Mouse (Mus musculus) gastrocnemius, adult 2 months (tissue): Measurements from ENCODE around the gene Nasp. TPM values are rescaled to one million over a fixed set of nuclear protein-coding genes. Genes with fewer than 3 reads are reported as not detected.
"Not testable (repeated sequence)": the region's sequence is repeated elsewhere in the genome, so short reads cannot be mapped to it uniquely, and the experiment has no call there.

Source experiments
- DNase-seq: peaks from one replicate; pipeline ENCODE4 v3.0.0; 2022
- H3K27ac ChIP-seq: fragments of 200-600 bp; 2 replicates; pipeline ENCODE4 v1.8.1; 2022; ENCODE audit warnings: mild to moderate bottlenecking
- H3K4me3 ChIP-seq: fragments of 200-600 bp; 2 replicates; pipeline ENCODE4 v1.8.1; 2022; ENCODE audit warnings: mild to moderate bottlenecking, moderate library complexity
- CTCF ChIP-seq: fragments of 200-600 bp; IDR thresholded peaks from 2 replicates; pipeline ENCODE4 v1.8.1; 2022; ENCODE audit warnings: antibody characterized with exemption, mild to moderate bottlenecking, moderate library complexity
- intact Hi-C: fragments of 180-260 bp; cut with DNase I; formaldehyde crosslinking; loops from one replicate; pipeline ENCODE4 v1.15.1; 2025
- long read RNA-seq, 2 experiments: library from polyadenylated mRNA; stranded (forward); transcript quantifications; one replicate each; pipeline ENCODE4 v2.0.0; 2021
- total RNA-seq, 2 experiments: library from RNA; stranded (reverse); gene quantifications; 2 replicates each; pipeline ENCODE4 v1.2.3; 2021

Gene Nasp
- 10 to 100 TPM; 11.5 to 11.8 TPM for total RNA-seq
- long read RNA-seq, experiment 1, partial matches to known transcripts, result 0 of 1 reads
- long read RNA-seq, experiment 1, other reads (novel, unspliced or antisense), result 0 of 1 reads
- long read RNA-seq, experiment 2, partial matches to known transcripts, result 1 of 6 reads
- long read RNA-seq, experiment 2, other reads (novel, unspliced or antisense), result 2 of 6 reads

DNA sequence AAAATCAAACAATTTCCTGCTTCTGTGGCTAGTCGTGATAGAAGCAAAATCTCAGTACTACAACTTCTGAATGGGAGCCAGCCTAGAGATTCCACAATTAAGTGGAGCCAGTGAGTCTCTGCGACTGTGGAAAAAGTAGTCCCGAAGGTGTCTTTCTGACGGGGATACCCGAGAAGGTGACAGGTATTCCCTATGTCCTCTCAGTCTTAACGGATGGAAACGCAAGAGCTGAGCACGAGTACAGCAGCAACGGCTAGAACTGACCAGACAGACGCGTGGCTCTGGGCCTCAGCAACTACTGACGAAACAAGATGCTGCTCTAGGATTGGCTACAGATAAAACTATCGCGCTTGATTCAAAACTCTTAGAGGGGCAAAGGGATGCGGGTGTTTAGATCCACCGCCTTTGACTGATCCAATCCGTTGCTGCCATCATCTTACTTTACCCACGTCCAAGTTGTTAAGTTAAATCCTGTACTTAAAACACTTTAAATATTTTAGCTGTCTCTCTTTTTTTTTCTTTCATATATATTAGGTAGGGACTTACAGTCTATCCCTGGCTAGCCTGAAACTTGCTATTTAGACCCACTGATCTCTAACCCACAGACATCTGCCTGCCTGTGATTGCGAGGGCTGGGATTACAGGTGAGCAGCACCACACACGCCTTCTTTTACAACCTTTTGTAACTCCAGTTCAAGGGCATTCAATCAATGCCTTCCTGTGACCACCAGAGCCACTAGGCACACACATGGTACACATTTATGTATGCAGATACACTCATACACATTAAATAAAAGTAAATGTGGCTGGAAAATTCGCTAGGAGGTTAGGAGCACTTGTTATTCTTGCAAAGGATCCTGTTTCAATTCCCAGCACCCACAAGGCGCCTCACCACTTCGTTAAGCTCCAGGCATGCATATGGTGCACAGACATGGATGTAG lies at the start of gene Nasp:
TSS of gene Nasp (minus strand) at position 220 of the 941 bp plus-strand sequence.
- peak within 1 kb of the TSS; percentile 93 for H3K4me3 ChIP-seq
- DNase-seq, result peak; percentile 83
- TF ChIP-seq CTCF, result no peak
- H3K27ac ChIP-seq, result peak within 1 kb of the TSS; percentile 87
- intact Hi-C loops, result no loop called here

DNA sequence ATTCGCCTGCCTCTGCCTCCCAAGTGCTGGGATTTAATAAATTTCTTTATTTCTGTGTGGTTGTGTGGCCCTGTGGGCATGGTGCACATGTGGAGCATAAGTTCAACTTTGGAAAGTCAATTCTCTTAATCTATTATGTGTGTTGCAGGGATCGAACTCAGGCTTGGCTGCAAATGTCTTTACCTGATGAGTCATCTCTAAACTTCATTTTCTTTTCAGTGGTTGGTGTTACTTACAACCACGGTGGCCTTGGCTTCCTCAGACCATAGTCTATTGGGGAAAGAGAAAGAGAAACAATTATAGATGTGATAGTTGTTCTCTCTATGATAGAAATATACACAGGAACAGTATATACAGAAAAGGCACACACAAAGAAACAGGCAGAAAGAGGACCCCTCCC lies 48.3 kb upstream of the Nasp start:
- no peak for TF ChIP-seq CTCF
- no peak overlapping the region for H3K4me3 ChIP-seq
- no peak for DNase-seq
- intact Hi-C loops, result no loop called here
- no peak overlapping the region for H3K27ac ChIP-seq

DNA sequence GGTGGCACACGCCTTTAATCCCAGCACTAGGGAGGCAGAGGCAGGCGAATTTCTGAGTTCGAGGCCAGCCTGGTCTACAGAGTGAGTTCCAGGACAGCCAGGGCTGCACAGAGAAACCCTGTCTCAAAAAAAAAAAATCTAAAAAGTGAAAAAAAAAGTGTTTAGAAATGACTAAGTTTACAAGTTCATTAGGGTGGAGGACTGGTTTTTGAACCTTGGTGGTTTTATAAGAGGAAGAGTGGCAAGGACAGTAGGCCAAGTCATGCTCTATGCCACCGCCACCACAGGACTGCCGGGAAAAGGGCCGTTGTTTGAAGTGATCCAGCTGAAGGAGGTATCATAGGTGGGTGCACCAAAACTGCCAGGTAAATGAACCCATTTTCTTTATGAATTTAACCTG lies 47.0 kb upstream of the Nasp start:
- H3K4me3 ChIP-seq, H3K27ac ChIP-seq, DNase-seq, intact Hi-C loops: not testable (repeated sequence)

DNA sequence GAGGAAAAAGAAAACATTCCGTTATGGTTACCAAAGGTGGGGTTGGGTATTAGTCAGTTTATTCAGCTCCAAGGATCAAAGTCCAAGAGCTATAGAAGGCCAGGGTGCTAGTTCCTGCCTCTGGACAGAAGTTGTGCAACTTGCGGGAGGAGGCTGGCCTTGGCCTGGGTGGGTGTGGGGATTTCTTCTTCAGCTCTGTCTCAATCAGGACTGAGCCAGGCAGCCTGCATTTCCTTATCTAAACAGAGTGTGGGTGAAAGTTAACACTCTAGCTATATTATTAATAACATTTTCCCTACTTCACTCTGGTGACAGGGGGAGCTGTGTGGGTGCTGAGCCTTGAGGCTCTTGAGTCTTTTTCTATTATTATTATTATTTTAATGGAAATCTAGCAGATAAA lies 45.0 kb upstream of the Nasp start:
- H3K27ac ChIP-seq, result no peak overlapping the region
- H3K4me3 ChIP-seq, result no peak overlapping the region
- intact Hi-C loops, result no loop called here
- no peak for DNase-seq
- no peak for TF ChIP-seq CTCF

DNA sequence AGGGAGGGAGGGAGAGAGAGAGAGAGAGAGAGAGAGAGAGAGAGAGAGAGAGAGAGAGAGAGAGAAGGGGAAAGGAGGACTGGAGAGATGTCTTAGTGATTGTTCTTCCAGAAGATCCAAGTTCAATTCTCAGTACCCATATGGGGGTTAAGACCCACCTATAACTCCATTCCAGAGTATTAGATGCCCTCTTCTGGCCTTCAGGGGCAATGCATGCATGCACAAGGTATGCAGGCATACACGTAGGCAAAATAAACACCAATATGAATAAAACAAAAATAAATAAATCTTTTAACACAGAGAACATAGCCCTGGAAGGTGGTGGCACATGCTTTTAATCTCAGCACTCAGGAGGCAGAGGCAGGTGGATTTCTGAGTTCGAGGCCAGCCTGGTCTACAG lies 41.5 kb upstream of the Nasp start:
- no peak for DNase-seq
- peak; percentile 55 for TF ChIP-seq CTCF
- intact Hi-C loops, result no loop called here

DNA sequence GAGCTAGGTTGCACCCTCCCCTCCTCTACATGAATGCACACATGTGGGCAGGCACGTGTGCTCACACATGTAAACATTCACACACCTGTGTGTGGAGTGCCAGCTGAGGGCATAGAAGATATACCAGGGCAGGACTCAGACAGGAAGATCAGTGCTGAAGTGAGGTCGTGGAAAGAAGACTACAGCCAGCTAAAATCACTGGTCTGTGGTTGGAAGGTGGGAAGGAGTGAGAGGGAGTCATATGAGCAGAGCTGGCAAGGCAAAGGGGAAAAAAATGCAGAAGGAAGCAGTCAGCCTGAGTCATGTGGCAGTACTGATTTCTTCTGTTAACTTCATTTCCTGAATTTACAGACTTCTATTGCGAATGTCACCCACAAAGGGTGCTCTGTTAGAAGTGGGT lies 40.4 kb upstream of the Nasp start:
- no peak for TF ChIP-seq CTCF
- no peak overlapping the region for H3K4me3 ChIP-seq
- DNase-seq, result no peak
- peak overlapping the region; percentile 46 for H3K27ac ChIP-seq
- intact Hi-C loops, result no loop called here

More for the DNA sequence above, 41.5 kb upstream of the Nasp start:
- no peak overlapping the region for H3K4me3 ChIP-seq
- no peak overlapping the region for H3K27ac ChIP-seq

DNA sequence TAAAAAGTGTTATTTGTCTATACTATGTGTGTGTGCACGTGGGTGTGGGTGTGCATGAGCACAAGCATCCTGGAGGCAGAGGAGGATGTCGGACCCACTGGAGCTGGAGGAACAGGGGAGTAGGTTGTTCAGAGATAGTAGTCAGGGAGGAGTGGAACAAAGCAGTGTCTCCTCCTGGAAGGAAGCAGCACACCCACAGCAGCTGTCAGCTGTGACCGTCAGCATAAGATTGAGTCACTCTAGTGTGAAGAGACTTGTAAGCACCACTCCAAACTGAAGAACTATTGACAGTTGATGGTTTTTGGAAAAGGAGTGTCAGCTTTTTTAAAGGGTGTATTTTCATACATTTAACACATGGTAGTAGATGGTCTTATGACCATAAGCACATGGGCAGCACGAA lies 38.9 kb upstream of the Nasp start:
- no peak for TF ChIP-seq CTCF
- no peak for DNase-seq
- intact Hi-C loops, result no loop called here
- H3K4me3 ChIP-seq, result no peak overlapping the region
- H3K27ac ChIP-seq, result no peak overlapping the region

DNA sequence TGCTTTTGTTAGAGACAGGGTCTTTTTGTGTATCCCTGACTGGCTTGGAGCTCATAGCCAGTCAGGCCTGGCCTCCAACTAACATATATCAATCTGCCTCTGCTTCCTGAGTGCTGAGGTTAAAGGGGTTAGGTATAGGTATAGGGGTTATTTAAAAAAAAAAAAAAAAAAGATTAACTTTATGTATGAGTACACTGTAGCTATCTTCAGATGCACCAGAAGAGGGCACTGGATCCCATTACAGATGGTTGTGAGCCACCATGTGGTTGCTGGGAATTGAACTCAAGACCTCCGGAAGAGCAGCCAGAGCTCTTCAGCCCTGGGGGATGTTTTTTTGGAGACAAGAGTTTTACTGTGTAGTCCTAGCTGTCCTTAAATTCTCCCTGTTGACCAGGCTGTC lies 34.3 kb upstream of the Nasp start:
- H3K27ac ChIP-seq, result no peak overlapping the region
- intact Hi-C loops, result no loop called here
- no peak overlapping the region for H3K4me3 ChIP-seq
- TF ChIP-seq CTCF, result no peak
- no peak for DNase-seq

DNA sequence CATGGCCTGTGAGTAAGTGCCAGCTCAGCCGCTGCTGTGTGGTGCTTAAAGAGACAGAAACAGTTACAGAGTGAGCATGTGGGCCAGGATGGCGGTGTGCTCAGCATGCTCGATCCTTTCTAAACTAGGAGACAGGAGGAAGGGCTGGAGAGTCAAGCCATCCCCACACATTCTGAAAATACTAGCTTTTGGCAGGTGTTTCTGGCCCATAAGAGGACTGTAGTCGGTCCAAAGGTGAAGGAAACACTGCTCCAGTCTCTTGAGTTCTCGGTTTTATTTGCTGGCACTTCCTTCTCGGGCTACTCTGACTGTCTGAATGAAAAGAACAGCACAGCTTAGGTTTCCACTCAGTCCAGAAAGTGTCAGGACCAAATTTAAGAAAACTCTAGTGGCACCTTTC lies 33.1 kb upstream of the Nasp start:
- intact Hi-C loops, result no loop called here
- no peak for DNase-seq
- H3K4me3 ChIP-seq, result no peak overlapping the region
- no peak overlapping the region for H3K27ac ChIP-seq
- TF ChIP-seq CTCF, result no peak

DNA sequence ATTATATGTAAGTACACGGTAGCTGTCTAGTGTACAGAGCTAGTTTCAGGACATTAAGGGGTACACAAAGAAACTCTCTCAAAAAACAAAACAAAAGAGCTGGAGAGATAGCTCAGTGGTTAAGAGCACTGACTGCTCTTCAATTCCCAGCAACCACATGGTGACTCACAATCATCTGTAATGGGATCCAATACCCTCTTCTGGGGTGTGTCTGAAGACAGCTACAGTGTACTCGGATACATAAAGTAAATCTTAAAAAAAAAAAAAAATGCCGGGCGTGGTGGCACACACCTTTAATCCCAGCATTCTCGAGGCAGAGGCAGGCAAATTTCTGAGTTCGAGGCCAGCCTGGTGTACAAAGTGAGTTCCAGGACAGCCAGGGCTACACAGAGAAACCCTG lies 32.2 kb upstream of the Nasp start:
- H3K4me3 ChIP-seq, H3K27ac ChIP-seq, intact Hi-C loops, DNase-seq: not testable (repeated sequence)

DNA sequence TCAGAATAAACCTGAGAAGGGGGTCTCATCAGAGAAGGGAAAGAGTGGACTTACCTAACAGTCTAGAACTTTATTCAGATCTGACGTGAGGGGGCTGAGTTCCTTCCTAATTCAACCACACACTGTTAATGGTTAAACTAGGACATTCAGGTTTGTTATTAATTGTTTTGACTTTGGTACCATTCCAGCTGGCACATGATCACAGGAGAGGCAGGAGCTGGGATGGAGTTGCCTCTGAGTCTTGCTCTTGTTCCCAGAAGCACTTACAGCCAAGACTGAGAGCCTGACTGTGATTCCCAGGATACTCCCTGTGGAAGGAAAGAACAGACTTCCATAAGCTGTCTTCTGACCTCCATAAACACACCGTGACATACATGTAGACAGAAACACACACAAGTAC lies 31.7 kb upstream of the Nasp start:
- DNase-seq, result no peak
- H3K27ac ChIP-seq, result no peak overlapping the region
- no peak for TF ChIP-seq CTCF
- H3K4me3 ChIP-seq, result no peak overlapping the region
- intact Hi-C loops, result no loop called here

DNA sequence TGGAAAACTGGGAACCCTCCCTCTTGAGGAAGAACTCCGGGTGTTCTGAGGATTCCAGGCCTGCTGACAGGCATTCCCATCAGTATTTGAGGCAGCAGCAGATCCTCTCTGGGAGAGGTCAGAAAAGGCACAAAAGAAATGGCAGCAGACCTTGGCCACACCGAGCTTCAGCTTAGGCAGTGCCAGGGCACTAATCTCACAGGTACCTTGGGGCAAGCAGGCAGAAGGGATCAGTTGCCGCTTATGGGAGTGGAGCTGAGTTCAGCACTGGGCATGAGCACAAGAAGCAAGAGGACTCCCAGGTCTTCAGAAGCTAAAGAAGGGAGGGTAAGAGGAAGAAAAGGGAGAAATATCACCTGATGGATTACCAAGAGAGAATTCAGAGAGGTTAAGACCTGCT lies 30.2 kb upstream of the Nasp start:
- no peak overlapping the region for H3K27ac ChIP-seq
- no peak for DNase-seq
- no peak for TF ChIP-seq CTCF
- intact Hi-C loops, result no loop called here
- no peak overlapping the region for H3K4me3 ChIP-seq

DNA sequence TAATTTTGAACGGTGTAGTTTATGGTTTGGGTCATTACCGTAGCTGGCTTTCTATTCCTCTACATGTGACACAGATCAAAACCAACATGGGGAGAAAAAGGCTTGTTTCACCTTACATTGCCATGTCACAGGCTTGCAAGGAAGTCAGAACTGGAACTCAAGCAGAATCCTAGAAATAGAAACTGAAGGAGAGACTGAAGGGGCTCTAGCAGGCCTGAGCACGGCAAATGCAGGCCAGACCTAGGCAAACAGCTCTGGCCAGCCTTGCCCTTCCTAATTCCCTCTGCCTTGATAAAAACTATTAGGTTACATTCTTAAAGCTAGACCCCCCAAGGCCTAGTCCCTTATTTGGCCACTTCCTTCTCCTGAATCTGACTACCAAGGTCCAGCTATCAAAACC lies 27.9 kb upstream of the Nasp start:
- Histone ChIP-seq H3K27ac (peak overlapping the region; percentile 31; the same call in 1 of the 2 replicates), H3K4me3 (no peak overlapping the region)
- no peak for DNase-seq
- no peak for TF ChIP-seq CTCF
- intact Hi-C loops, result no loop called here

DNA sequence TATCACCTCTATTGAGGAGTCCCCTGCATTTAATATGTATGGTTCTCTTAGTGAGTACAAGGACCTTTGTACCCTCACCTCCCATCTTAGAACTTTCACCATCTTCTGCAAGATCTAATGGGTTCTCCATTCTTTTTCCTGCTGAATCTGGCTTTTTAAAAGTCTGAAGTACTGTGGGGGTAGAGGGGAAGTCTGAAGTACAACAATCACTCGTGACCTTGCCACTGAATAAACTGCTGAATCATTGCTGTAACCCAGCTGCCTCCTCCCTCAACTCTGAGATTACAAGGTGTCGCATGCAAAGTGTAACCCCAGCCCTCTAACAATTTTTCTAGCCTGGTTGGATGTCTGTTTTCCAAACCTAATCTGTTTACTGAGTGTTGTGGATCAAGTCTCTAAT lies 27.4 kb upstream of the Nasp start:
- no peak for DNase-seq
- TF ChIP-seq CTCF, result no peak
- intact Hi-C loops, result no loop called here

More for the DNA sequence above, 27.4 kb upstream of the Nasp start:
- Histone ChIP-seq H3K4me3 (no peak overlapping the region), H3K27ac (no peak overlapping the region; the same call in 1 of the 2 replicates)
